Mouse (Mus musculus) midbrain, embryonic 12.5 days (tissue): Measurements from ENCODE around the gene Arsg. TPM values are rescaled to one million over a fixed set of nuclear protein-coding genes. Genes with fewer than 3 reads are reported as not detected.

Source experiments
- ATAC-seq: fragments of 200-750 bp; cut with Nextera tagmentation; 2 replicates; pipeline ENCODE4 v1.8.0; 2017; ENCODE audit warnings: low read depth, moderate TSS enrichment, moderate library complexity; ENCODE audit not compliant: low FRiP score
- H3K27ac ChIP-seq: fragments of 300-500 bp; sonication (generic); replicated peaks from 2 replicates; pipeline ENCODE4 v1.5.1; 2016; ENCODE audit warnings: mild to moderate bottlenecking
- H3K27me3 ChIP-seq: fragments of 300-500 bp; sonication (generic); 2 replicates; pipeline ENCODE4 v1.6.1; 2016; ENCODE audit warnings: mild to moderate bottlenecking
- H3K36me3 ChIP-seq: fragments of 300-500 bp; sonication (generic); 2 replicates; pipeline ENCODE4 v1.6.1; 2016
- H3K4me1 ChIP-seq: fragments of 300-500 bp; sonication (generic); 2 replicates; pipeline ENCODE4 v1.6.1; 2016
- H3K4me2 ChIP-seq: fragments of 300-500 bp; sonication (generic); replicated peaks from 2 replicates; pipeline ENCODE4 v1.6.1; 2016; ENCODE audit warnings: mild to moderate bottlenecking, moderate library complexity
- H3K4me3 ChIP-seq: fragments of 300-500 bp; sonication (generic); 2 replicates; pipeline ENCODE4 v1.5.1; 2016; ENCODE audit warnings: mild to moderate bottlenecking
- H3K9ac ChIP-seq: fragments of 300-500 bp; sonication (generic); replicated peaks from 2 replicates; pipeline ENCODE4 v1.6.1; 2016; ENCODE audit warnings: mild to moderate bottlenecking, moderate library complexity
- H3K9me3 ChIP-seq: fragments of 300-500 bp; sonication (generic); 2 replicates; pipeline ENCODE4 v1.6.1; 2016; ENCODE audit warnings: mild to moderate bottlenecking
- whole genome bisulfite sequencing: fragments of 180-500 bp; shearing (Covaris S2); methylation state at CpG from one replicate; pipeline ENCODE4 v1.1.7; 2016; 5-methylcytosine and 5-hydroxymethylcytosine counted together
- polyA plus RNA-seq: library from polyadenylated mRNA; unstranded; fragments of >200 nt; fragmentation: Nextera tagmentation; extraction: Ambion mirVana; gene quantifications from 2 replicates; pipeline ENCODE4 v1.2.1, GENCODE M21; 2016

The Arsg gene
- polyA plus RNA-seq, 1 experiment from 2014 or later = 2.4 TPM

DNA sequence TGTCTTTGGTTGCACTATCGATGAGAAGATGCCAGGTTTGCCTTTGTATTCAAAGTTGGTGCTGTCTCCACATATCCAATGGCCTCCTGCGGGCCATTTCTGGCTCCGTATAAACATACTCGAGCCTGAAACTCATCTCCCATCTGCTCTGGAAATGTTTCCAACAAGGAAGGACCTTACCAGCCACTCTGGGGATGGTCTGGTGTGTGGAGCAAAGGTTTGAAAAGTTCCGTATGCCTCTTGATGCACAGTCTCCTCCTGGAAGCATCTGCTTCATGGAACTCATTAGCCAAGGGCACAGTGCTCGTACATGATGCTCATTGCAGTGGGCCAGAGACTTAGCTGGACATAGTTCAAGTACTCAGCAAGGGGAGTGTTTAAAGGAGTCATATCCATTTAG is 62.8 kb downstream of the Arsg start:
- no peak overlapping the region for H3K27ac ChIP-seq
- ATAC-seq = no peak

DNA sequence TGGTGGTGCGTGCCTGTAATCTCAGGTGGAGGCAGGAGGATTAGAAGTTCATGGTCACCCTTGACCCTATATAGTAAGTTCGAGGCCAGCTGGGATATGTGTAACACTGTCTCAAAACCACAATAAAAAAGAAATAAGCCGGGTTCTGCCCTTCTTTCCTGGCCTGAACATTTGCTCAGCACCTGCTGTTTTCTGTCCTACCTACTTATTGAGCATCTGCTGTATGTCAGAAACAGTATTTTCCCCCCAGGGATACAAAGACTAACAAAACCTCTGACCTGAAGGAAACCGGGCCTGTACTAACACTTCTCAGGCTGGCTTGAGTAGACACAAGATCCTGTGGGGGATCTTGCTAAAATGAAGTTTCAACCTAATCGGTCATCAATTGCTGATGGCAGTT is 63.8 kb downstream of the Arsg start:
- no peaks in the 10 kb centered on the region for H3K9me3 ChIP-seq
- peaks cover 6% of the 10 kb centered on the region; the same call in 1 of the 2 replicates for H3K4me1 ChIP-seq
- no peak overlapping the region for H3K4me3 ChIP-seq
- 84% methylated on average over 5 of the region's 5 CpGs for WGBS
- H3K27me3 ChIP-seq = no peaks in the 10 kb centered on the region
- H3K9ac ChIP-seq = no peak overlapping the region
- no peaks in the 10 kb centered on the region for H3K36me3 ChIP-seq
- no peak overlapping the region for H3K27ac ChIP-seq
- H3K4me2 ChIP-seq = no peak overlapping the region
- ATAC-seq = no peak

More for the DNA sequence above, 62.8 kb downstream of the Arsg start:
- Histone ChIP-seq H3K36me3 (no peaks in the 10 kb centered on the region), H3K9me3 (no peaks in the 10 kb centered on the region), H3K4me1 (peaks cover 6% of the 10 kb centered on the region; the same call in 1 of the 2 replicates), H3K4me3 (no peak overlapping the region), H3K4me2 (no peak overlapping the region), H3K27me3 (no peaks in the 10 kb centered on the region), H3K9ac (no peak overlapping the region)
- 88% methylated on average over 6 of the region's 6 CpGs for WGBS

DNA sequence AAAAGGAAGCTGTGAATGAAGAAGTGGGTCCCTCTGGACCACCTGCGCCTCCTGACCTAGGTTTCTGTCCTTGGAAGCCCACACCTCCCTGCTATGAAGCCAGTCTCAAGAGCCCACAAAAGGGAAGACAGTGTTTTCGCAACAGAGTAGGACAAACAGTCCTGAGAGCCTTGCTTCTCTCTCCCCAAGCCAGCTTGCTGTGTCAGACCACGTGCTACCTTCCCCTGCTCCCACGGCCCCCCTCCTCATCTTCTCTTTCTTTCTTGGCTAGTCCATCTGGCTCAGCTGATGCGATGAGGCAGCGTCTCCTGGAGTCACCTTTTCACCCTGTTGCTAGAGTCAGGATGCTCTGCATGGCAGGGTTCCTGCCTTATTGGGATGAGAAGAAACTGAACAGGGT is 66.1 kb downstream of the Arsg start:
- no peaks in the 10 kb centered on the region for H3K36me3 ChIP-seq
- H3K9me3 ChIP-seq = no peaks in the 10 kb centered on the region
- H3K4me2 ChIP-seq = no peak overlapping the region
- H3K4me3 ChIP-seq = no peak overlapping the region
- no peak overlapping the region for H3K9ac ChIP-seq
- H3K27me3 ChIP-seq = no peaks in the 10 kb centered on the region
- H3K27ac ChIP-seq = no peak overlapping the region
- H3K4me1 ChIP-seq = peaks cover 6% of the 10 kb centered on the region; the same call in 1 of the 2 replicates
- ATAC-seq = no peak
- 59% methylated on average over 6 of the region's 6 CpGs for WGBS

DNA sequence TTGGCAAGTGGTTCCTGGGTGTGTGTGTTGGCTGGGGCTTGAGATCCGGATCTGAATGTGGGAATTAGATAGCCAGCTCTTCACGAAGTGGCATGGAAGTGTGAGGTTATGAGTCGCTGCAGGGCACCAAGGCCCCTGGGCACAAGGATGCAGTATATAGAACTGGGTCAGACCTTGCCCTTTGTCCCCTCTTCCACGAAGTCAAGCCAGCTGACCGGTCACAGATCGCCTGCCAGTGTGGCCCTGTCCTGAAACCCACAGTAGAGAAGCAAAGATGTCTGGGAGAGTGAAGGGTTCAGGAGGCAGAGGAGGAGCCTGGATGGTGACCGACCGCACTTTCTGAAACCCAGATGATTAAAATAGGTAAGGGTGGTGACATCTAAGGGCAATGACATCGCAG is 70.3 kb downstream of the Arsg start:
- Histone ChIP-seq H3K9ac (no peak overlapping the region), H3K4me1 (peaks cover 11% of the 10 kb centered on the region; the same call in 1 of the 2 replicates), H3K9me3 (no peaks in the 10 kb centered on the region), H3K36me3 (no peaks in the 10 kb centered on the region), H3K4me3 (no peak overlapping the region), H3K27ac (no peak overlapping the region), H3K4me2 (no peak overlapping the region), H3K27me3 (no peaks in the 10 kb centered on the region)
- ATAC-seq = no peak
- 91% methylated on average over 9 of the region's 9 CpGs for WGBS

DNA sequence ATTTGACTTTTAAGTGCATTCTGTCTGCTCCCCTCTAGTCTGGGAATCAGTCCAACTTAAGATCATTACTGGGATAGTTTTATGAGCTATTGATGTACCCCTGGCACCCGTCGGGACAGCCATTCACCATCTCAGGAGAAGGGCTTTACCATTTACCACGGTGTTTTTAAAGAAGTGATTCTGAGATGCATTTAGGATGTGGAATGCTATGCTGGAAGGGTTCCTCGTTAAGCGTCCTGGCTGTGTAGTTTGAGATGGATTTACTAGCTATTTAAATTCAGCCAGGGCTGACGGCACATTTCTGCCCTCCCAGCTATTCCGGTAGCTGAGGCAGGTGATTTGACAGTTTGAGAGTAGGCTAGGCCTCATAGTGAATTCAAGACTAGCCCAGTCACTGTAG is 71.3 kb downstream of the Arsg start:
- Histone ChIP-seq H3K36me3 (no peaks in the 10 kb centered on the region), H3K9ac (no peak overlapping the region), H3K4me1 (peaks cover 8% of the 10 kb centered on the region; the same call in 1 of the 2 replicates), H3K4me3 (no peak overlapping the region), H3K27ac (no peak overlapping the region), H3K27me3 (no peaks in the 10 kb centered on the region), H3K4me2 (no peak overlapping the region), H3K9me3 (no peaks in the 10 kb centered on the region)
- WGBS = 79% methylated on average over 7 of the region's 7 CpGs
- no peak for ATAC-seq

DNA sequence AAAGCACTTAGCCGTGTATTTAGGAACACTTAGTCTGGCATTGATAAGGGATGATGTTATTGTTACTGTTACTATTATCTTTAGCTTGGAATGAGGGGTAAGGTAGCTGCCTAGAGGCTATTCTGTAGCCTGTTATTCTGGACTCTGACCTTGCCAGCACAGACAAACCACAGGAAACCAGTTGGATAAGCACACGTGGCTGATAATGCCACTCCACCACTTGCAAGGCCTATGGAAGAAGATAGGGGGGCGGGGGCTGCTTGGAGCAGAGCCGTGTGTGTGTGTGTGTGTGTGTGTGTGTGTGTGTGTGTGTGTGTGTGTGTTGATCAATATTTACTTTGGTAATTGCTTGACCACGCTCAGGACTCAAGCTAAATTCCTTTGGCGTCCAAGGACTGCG is 72.1 kb downstream of the Arsg start:
- H3K4me1 ChIP-seq = peaks cover 5% of the 10 kb centered on the region; the same call in 1 of the 2 replicates
- no peak overlapping the region for H3K9ac ChIP-seq
- no peaks in the 10 kb centered on the region for H3K36me3 ChIP-seq
- H3K4me3 ChIP-seq = no peak overlapping the region
- H3K9me3 ChIP-seq = no peaks in the 10 kb centered on the region
- no peak for ATAC-seq
- no peak overlapping the region for H3K27ac ChIP-seq
- no peak overlapping the region for H3K4me2 ChIP-seq
- WGBS = 76% methylated on average over 7 of the region's 7 CpGs
- H3K27me3 ChIP-seq = no peaks in the 10 kb centered on the region

DNA sequence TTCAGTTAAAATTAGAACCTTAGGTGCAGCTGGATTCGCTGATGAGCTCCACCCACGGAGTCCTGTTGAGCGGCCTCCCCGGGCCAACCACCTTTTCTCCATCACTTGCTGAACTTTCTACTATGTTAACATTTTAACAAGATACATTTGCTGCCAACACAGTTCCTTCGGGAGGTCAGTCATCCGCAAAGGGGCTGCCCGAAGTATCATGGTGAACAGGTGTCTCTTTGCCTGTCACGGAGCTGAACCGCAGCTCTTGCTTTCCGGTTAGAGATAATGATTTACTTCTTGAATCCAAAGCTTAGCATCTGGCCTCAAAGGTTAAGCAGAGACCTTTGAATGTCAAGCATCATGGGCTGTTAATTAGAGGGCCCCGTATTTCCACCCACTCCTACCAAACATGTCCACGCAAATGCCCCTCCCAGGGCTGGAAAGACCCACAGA is 72.5 kb downstream of the Arsg start:
- H3K27me3 ChIP-seq = no peaks in the 10 kb centered on the region
- no peaks in the 10 kb centered on the region for H3K9me3 ChIP-seq
- ATAC-seq = no peak
- H3K4me2 ChIP-seq = no peak overlapping the region
- H3K9ac ChIP-seq = no peak overlapping the region
- H3K4me1 ChIP-seq = peaks cover 5% of the 10 kb centered on the region; the same call in 1 of the 2 replicates
- 78% methylated on average over 12 of the region's 12 CpGs for WGBS
- H3K36me3 ChIP-seq = no peaks in the 10 kb centered on the region
- H3K4me3 ChIP-seq = no peak overlapping the region
- H3K27ac ChIP-seq = no peak overlapping the region

DNA sequence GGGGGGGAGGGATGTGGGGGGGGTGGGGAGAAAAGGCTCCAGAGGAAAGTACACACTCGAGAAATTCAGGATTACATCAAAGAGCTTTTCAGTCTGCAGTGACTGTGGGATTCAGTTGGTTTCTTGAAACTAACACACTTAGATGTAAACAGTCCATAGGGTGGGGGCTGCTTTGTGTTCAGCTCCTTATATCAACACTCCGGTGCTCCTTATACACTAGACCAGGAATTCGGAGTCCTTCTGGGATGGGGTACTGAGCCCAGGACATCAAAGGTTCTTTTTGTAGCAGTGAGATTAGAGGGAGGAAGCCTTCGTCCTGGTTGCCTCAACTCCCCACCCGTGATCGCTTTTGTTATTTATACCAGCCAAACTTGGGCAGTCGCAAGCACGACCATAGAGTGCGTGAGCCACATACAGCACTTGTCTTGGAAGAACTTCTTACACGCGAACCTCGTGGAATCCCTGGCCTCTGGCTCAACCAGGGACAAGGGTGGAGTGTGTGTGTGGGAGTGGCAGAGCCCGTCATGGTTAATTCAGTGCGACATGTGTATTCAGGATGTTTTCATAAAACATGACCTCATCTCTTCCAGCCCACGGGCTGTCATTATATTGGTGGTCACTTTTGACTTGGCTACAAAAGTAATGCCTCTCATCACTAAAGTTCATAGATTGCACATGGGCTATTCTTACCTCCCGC is 73.3 kb downstream of the Arsg start:
- no peak overlapping the region for H3K4me2 ChIP-seq
- H3K9me3 ChIP-seq = no peaks in the 10 kb centered on the region
- H3K9ac ChIP-seq = no peak overlapping the region
- H3K36me3 ChIP-seq = no peaks in the 10 kb centered on the region
- H3K4me3 ChIP-seq = no peak overlapping the region
- no peaks in the 10 kb centered on the region for H3K27me3 ChIP-seq
- H3K4me1 ChIP-seq = peaks cover 5% of the 10 kb centered on the region; the same call in 1 of the 2 replicates
- no peak overlapping the region for H3K27ac ChIP-seq
- no peak for ATAC-seq
- WGBS = 57% methylated on average over 16 of the region's 16 CpGs

DNA sequence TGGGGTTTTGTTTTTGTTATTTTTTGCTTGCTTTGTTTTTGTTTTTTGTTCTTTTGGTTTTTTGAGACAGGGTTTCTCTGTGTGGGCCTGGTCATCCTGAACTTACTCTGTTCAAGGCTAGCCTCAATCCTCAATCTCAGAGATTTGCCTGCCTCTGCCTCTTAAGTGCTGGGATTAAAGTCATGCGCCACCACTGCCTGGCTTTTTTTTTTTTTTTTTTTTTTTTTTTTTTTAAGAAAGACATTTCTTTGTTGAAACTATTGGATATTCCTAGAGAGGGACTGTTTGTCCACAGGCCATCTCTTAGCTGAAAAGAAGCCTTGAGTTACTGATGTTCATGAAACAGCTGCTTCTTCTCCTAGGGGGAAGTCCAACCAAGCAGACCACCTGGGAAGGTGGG is 74.5 kb downstream of the Arsg start:
- H3K9me3 ChIP-seq = no peaks in the 10 kb centered on the region
- H3K36me3 ChIP-seq = no peaks in the 10 kb centered on the region
- no peaks in the 10 kb centered on the region for H3K27me3 ChIP-seq
- H3K4me1 ChIP-seq = peaks cover 5% of the 10 kb centered on the region; the same call in 1 of the 2 replicates
- no peak for ATAC-seq
- 100% methylated on average over 1 of the region's 1 CpGs for WGBS
- H3K9ac ChIP-seq = no peak overlapping the region
- H3K4me3 ChIP-seq = no peak overlapping the region
- H3K4me2 ChIP-seq = no peak overlapping the region
- H3K27ac ChIP-seq = no peak overlapping the region

DNA sequence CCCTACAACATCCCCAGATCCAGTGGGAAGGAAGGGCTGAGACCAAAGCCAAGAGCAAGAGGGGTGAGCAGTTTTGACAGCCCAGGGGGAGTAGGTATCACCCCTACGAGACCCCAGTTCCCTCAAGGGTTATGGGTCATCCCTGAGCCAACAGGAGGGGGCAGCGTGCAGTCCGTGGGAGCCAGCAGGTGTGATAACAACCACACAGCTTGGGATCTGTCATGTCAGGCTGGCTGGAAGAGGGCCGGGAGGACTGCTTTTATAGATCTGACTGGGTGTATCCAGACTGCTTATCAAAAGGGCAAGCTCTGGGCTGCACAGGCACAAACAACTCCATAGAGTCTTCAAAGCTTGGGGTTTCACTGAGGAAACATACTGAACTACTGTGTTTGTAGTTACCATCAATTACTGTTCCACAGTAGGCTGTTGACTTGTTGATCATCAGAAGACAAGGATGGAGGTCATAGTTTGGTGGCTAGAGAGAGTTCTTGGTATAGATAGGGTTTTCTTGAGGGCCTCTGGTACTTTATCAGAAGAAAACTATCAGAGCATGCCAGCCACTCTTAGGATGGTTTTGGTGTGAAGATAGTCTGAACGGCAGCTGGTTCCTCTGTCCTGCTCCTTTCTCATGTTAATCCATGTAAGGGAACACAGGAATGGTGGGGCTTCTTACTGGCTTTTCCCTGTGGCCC is 76.6 kb downstream of the Arsg start:
- H3K4me1 ChIP-seq = peaks cover 5% of the 10 kb centered on the region; the same call in 1 of the 2 replicates
- H3K27ac ChIP-seq = no peak overlapping the region
- H3K27me3 ChIP-seq = no peaks in the 10 kb centered on the region
- H3K4me3 ChIP-seq = no peak overlapping the region
- no peak overlapping the region for H3K4me2 ChIP-seq
- H3K36me3 ChIP-seq = no peaks in the 10 kb centered on the region
- H3K9ac ChIP-seq = no peak overlapping the region
- ATAC-seq = no peak
- H3K9me3 ChIP-seq = no peaks in the 10 kb centered on the region
- WGBS = 79% methylated on average over 5 of the region's 5 CpGs

DNA sequence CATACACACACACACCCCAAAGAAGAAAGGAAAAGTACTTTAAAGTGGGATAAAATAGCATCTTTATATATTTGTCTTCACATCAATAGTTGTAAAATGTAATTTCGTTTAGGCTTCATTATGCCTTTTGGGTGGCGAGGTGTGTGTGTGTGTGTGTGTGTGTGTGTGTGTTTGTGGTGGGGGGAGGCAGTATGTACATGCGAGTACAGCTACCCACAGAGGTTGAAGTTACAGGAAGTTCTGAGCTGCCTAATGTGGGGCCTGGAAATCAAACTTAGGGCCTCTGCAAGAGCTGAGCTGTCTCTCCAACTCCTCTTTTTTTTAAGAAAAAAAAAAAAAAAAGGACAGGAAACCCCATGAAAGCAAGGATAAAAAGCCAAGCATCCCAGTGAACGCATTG is 80.7 kb downstream of the Arsg start:
- Histone ChIP-seq H3K36me3 (no peaks in the 10 kb centered on the region), H3K9ac (no peak overlapping the region), H3K4me3 (no peak overlapping the region), H3K4me1 (no peaks in the 10 kb centered on the region), H3K27ac (no peak overlapping the region), H3K27me3 (no peaks in the 10 kb centered on the region), H3K4me2 (no peak overlapping the region), H3K9me3 (no peaks in the 10 kb centered on the region)
- WGBS = 80% methylated on average over 4 of the region's 4 CpGs
- ATAC-seq = no peak

DNA sequence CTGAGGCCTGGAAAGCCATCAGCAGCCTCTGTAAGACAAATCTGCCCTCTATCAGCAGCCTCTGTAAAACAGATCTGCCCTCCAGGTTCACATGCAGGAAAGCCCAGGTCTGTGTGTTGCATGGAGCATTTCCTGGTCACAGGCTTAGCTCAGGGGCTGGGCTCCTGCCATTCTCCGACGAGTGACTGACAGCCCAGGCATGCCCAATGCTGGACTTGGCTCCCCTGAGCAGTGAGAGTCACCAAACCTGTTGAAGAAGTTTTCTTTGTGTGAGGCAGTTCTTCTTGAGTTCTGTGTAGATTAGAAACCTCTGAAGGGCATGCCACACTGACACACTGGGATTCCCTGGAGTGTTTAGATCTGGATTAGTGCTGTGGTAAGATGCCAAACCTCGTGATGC is 81.3 kb downstream of the Arsg start:
- no peaks in the 10 kb centered on the region for H3K27me3 ChIP-seq
- no peak overlapping the region for H3K4me3 ChIP-seq
- ATAC-seq = no peak
- no peak overlapping the region for H3K27ac ChIP-seq
- no peak overlapping the region for H3K4me2 ChIP-seq
- no peak overlapping the region for H3K9ac ChIP-seq
- no peaks in the 10 kb centered on the region for H3K9me3 ChIP-seq
- no peaks in the 10 kb centered on the region for H3K36me3 ChIP-seq
- 39% methylated on average over 3 of the region's 3 CpGs for WGBS
- H3K4me1 ChIP-seq = no peaks in the 10 kb centered on the region
